Mouse (Mus musculus) forebrain, embryonic 11.5 days (tissue): ENCODE data around the gene Vav2. TPM values are rescaled to one million over a fixed set of nuclear protein-coding genes. Genes with fewer than 3 reads are reported as not detected.

Experiments
- ATAC-seq: fragments of 200-750 bp; cut with Nextera tagmentation; replicated peaks from 2 replicates; pipeline ENCODE4 v1.8.0; 2017; ENCODE audit warnings: moderate TSS enrichment; ENCODE audit not compliant: low FRiP score
- DNase-seq: peaks from one replicate; pipeline ENCODE4 v3.0.0-alpha.2; 2017; ENCODE audit warnings: low spot score
- H3K27ac ChIP-seq: fragments of 300-500 bp; sonication (generic); 2 replicates; pipeline ENCODE4 v1.5.1; 2014; ENCODE audit warnings: low read depth, low read length
- H3K27me3 ChIP-seq: fragments of 300-500 bp; sonication (generic); 2 replicates; pipeline ENCODE4 v1.6.1; 2014; ENCODE audit warnings: mild to moderate bottlenecking, low read length, mixed read lengths; ENCODE audit not compliant: control insufficient read depth, insufficient read depth
- H3K36me3 ChIP-seq: fragments of 300-500 bp; sonication (generic); 2 replicates; pipeline ENCODE4 v1.6.1; 2014; ENCODE audit warnings: mild to moderate bottlenecking, low read length, moderate library complexity, mixed read lengths; ENCODE audit not compliant: control insufficient read depth, insufficient read depth
- H3K4me1 ChIP-seq: fragments of 300-500 bp; sonication (generic); replicated peaks from 2 replicates; pipeline ENCODE4 v1.6.1; 2014; ENCODE audit warnings: low read length, mixed read lengths; ENCODE audit not compliant: control insufficient read depth, insufficient read depth
- H3K4me2 ChIP-seq: fragments of 300-500 bp; sonication (generic); 2 replicates; pipeline ENCODE4 v1.6.1; 2014; ENCODE audit warnings: low read depth, mild to moderate bottlenecking, low read length, moderate library complexity, mixed read lengths; ENCODE audit not compliant: severe bottlenecking
- H3K4me3 ChIP-seq: fragments of 300-500 bp; sonication (generic); 2 replicates; pipeline ENCODE4 v1.5.1; 2014; ENCODE audit warnings: low read depth, low read length
- H3K9ac ChIP-seq: fragments of 300-500 bp; sonication (generic); 2 replicates; pipeline ENCODE4 v1.6.1; 2014; ENCODE audit warnings: low read length
- H3K9me3 ChIP-seq: fragments of 300-500 bp; sonication (generic); 2 replicates; pipeline ENCODE4 v1.6.1; 2016; ENCODE audit warnings: low read length, mixed read lengths; ENCODE audit not compliant: control insufficient read depth
- WGBS: fragments of 180-500 bp; shearing (Covaris S2); extraction: QIAGEN DNeasy Blood & Tissue Kit; methylation state at CpG from one replicate; pipeline ENCODE4 v1.1.7; 2014; 5-methylcytosine and 5-hydroxymethylcytosine counted together
- polyA plus RNA-seq: library from polyadenylated mRNA; unstranded; fragments of >200 nt; fragmentation: Nextera tagmentation; extraction: Ambion mirVana; gene quantifications from 2 replicates; pipeline ENCODE4 v1.2.1, GENCODE M21; 2014

The Vav2 gene
- polyA plus RNA-seq, 1 experiment from 2014 or later, result 12.7 TPM

- Histone ChIP-seq H3K4me2 (no peak overlapping the region), H3K27me3 (no peaks in the 10 kb centered on the region), H3K27ac (no peak overlapping the region), H3K9ac (no peak overlapping the region), H3K4me3 (no peak overlapping the region), H3K36me3 (no peaks in the 10 kb centered on the region), H3K4me1 (peaks cover 7% of the 10 kb centered on the region; the same call in 1 of the 2 replicates), H3K9me3 (no peaks in the 10 kb centered on the region)
- 57% methylated on average over 4 of the region's 4 CpGs for WGBS
- ATAC-seq (no peak), DNase-seq (no peak)
Measured at GRCm38 (mm10) chr2:27318606-27319005, 108.2 kb downstream of the Vav2 start.

- Histone ChIP-seq H3K9ac (no peak overlapping the region), H3K4me3 (no peak overlapping the region), H3K9me3 (no peaks in the 10 kb centered on the region), H3K4me1 (peaks cover 7% of the 10 kb centered on the region; the same call in 1 of the 2 replicates), H3K27ac (no peak overlapping the region), H3K36me3 (no peaks in the 10 kb centered on the region), H3K27me3 (no peaks in the 10 kb centered on the region), H3K4me2 (no peak overlapping the region)
- no peak for DNase-seq
- no peak for ATAC-seq
- WGBS, result 23% methylated on average over 1 of the region's 1 CpGs
Measured at GRCm38 (mm10) chr2:27318197-27318596, 108.6 kb downstream of the Vav2 start.

GRCm38 (mm10) chr2:27316167-27316566 is 110.7 kb downstream of the Vav2 start:
- no peak overlapping the region for H3K4me3 ChIP-seq
- H3K27me3 ChIP-seq, result no peaks in the 10 kb centered on the region
- DNase-seq (no peak), ATAC-seq (no peak)
- H3K4me1 ChIP-seq, result peaks cover 3% of the 10 kb centered on the region; the same call in 1 of the 2 replicates
- no peak overlapping the region for H3K9ac ChIP-seq
- H3K4me2 ChIP-seq, result no peak overlapping the region
- no peaks in the 10 kb centered on the region for H3K36me3 ChIP-seq
- H3K9me3 ChIP-seq, result no peaks in the 10 kb centered on the region
- no peak overlapping the region for H3K27ac ChIP-seq
- WGBS, result 90% methylated on average over 5 of the region's 5 CpGs

GRCm38 (mm10) chr2:27314269-27314668 is 112.6 kb downstream of the Vav2 start:
- no peaks in the 10 kb centered on the region for H3K4me1 ChIP-seq
- H3K4me2 ChIP-seq, result no peak overlapping the region

GRCm38 (mm10) chr2:27312500-27312899 is 114.3 kb downstream of the Vav2 start:
- no peak overlapping the region for H3K9ac ChIP-seq
- no peak overlapping the region for H3K4me3 ChIP-seq
- no peak overlapping the region for H3K27ac ChIP-seq
- no peaks in the 10 kb centered on the region for H3K9me3 ChIP-seq
- H3K4me1 ChIP-seq, result no peaks in the 10 kb centered on the region
- H3K36me3 ChIP-seq, result no peaks in the 10 kb centered on the region
- no peak for DNase-seq
- no peaks in the 10 kb centered on the region for H3K27me3 ChIP-seq
- 84% methylated on average over 3 of the region's 3 CpGs for WGBS
- ATAC-seq, result no peak
- no peak overlapping the region for H3K4me2 ChIP-seq

More at GRCm38 (mm10) chr2:27314269-27314668, 112.6 kb downstream of the Vav2 start:
- H3K27ac ChIP-seq, result no peak overlapping the region
- H3K4me3 ChIP-seq, result no peak overlapping the region
- ATAC-seq (no peak), DNase-seq (no peak)
- H3K36me3 ChIP-seq, result no peaks in the 10 kb centered on the region
- H3K9ac ChIP-seq, result no peak overlapping the region
- 85% methylated on average over 5 of the region's 5 CpGs for WGBS
- no peaks in the 10 kb centered on the region for H3K9me3 ChIP-seq
- no peaks in the 10 kb centered on the region for H3K27me3 ChIP-seq

GRCm38 (mm10) chr2:27311606-27312005 is 115.2 kb downstream of the Vav2 start:
- H3K36me3 ChIP-seq, result no peaks in the 10 kb centered on the region
- ATAC-seq, result no peak
- H3K9ac ChIP-seq, result no peak overlapping the region
- no peak for DNase-seq
- H3K27me3 ChIP-seq, result no peaks in the 10 kb centered on the region
- H3K4me2 ChIP-seq, result no peak overlapping the region
- H3K4me3 ChIP-seq, result no peak overlapping the region
- no peak overlapping the region for H3K27ac ChIP-seq
- H3K4me1 ChIP-seq, result no peaks in the 10 kb centered on the region
- WGBS, result 96% methylated on average over 3 of the region's 3 CpGs
- H3K9me3 ChIP-seq, result no peaks in the 10 kb centered on the region

GRCm38 (mm10) chr2:27310908-27311307 is 115.9 kb downstream of the Vav2 start:
- Histone ChIP-seq H3K27me3 (no peaks in the 10 kb centered on the region), H3K9me3 (no peaks in the 10 kb centered on the region), H3K36me3 (no peaks in the 10 kb centered on the region), H3K27ac (no peak overlapping the region), H3K4me3 (no peak overlapping the region), H3K9ac (no peak overlapping the region), H3K4me1 (no peaks in the 10 kb centered on the region), H3K4me2 (no peak overlapping the region)
- ATAC-seq, result no peak
- no peak for DNase-seq
- WGBS, result 85% methylated on average over 5 of the region's 5 CpGs

- ATAC-seq (no peak), DNase-seq (no peak)
- Histone ChIP-seq H3K27me3 (no peaks in the 10 kb centered on the region), H3K36me3 (no peaks in the 10 kb centered on the region), H3K4me3 (no peak overlapping the region), H3K4me1 (no peaks in the 10 kb centered on the region), H3K9me3 (no peaks in the 10 kb centered on the region), H3K4me2 (no peak overlapping the region), H3K9ac (no peak overlapping the region), H3K27ac (no peak overlapping the region)
- WGBS, result 79% methylated on average over 5 of the region's 5 CpGs
Measured at GRCm38 (mm10) chr2:27310221-27310620, 116.6 kb downstream of the Vav2 start.

GRCm38 (mm10) chr2:27306628-27307027 is 120.2 kb downstream of the Vav2 start:
- Histone ChIP-seq H3K4me2 (no peak overlapping the region), H3K36me3 (no peaks in the 10 kb centered on the region), H3K4me1 (peaks cover 5% of the 10 kb centered on the region), H3K27ac (no peak overlapping the region), H3K9ac (no peak overlapping the region), H3K27me3 (no peaks in the 10 kb centered on the region), H3K9me3 (no peaks in the 10 kb centered on the region), H3K4me3 (no peak overlapping the region)
- ATAC-seq (no peak), DNase-seq (no peak)
- WGBS, result 93% methylated on average over 8 of the region's 8 CpGs
